Mouse (Mus musculus) inflammation-experienced regulatory T-cells, adult 6 months (primary cell): Measurements from ENCODE around the gene Heatr3. TPM values are rescaled to one million over a fixed set of nuclear protein-coding genes. Genes with fewer than 3 reads are reported as not detected.
"Not testable (repeated sequence)": the region's sequence is repeated elsewhere in the genome, so short reads cannot be mapped to it uniquely, and the experiment has no call there.

Experiments used
- ATAC-seq: one replicate; pipeline ENCODE4 v1.8.0; 2017
- polyA plus RNA-seq, 3 experiments: library from polyadenylated mRNA; unstranded; fragments of 100-300 nt; shearing (Covaris generic); gene quantifications; one replicate each; pipeline ENCODE4 v1.2.1; 2017

The Heatr3 gene
- polyA plus RNA-seq, 3 experiments from 2014 or later = 15.1 to 26.5 (median 17.6) TPM

DNA sequence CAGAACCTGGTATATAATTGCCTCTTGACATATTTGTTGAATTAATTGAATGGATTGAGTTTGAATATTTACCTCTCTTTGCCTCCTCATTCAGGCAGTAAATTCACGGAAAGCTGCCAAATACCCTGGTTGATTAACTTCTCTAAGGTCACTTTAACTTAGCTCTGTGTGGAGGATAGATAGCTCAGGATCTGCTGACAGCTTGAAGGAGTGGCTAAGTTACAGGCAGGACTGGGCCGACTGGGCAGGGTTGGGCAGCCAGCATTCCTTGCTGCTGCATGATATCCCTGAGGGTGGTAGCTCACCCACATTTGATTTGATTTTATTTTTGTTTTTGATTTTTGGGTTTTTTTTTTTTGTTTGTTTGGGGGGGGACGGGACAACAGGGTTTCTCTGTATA, 59.7 kb downstream of the Heatr3 start:
- ATAC-seq = no peak

DNA sequence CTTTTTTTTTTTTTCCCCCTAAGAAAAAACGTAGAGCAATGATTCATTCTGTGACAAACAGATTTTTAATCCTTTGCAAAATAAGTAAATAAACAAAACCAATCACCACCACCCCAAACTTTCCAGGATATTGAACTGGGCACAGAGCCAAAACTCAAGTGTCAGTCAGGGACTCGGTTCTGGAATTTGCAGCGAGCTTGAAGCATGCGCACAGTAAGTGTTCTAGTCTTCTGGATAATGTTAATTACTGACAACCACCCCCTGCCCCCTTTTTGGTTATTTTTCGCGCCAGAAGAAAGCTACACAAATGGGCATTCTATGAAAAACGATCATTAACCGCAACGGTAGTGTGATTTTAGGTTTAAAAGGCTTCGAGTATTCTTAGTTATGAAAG, 60.9 kb downstream of the Heatr3 start:
- ATAC-seq = peak; percentile 6

DNA sequence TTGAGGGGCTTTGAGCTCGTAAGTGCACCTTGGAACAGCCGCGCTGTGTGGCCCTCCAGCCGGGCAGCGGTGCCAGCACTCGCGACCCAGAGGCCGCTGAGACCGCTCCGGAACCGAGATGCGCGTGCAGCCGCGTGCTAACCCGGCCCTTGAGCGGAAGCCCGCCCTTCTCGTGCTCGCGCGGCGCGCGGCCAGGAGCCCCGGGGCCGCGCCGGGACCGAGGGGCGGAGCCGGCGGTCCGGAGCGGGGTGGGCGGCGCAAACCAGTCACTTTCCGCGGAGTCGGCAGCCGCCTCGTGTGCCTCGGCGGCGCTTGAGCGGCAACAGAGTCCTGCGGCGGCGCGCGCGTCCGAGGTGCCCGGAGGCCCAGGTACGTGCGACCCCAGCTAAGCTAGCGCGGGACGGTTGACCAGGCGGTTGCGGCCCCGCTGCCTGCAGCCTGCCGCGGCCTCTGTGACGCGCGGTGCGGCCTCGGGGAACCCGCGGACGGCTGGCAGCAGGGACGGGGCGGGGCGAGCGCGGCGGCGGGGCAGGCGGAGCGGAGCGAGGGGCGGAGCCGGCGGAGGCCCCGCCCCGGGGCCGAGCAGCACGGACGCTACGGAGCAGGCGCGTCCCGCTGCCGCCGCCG, 61.4 kb downstream of the Heatr3 start, which contains the start of gene Tent4b:
Gene Tent4b (plus strand): TSS at position 269 of the 627 bp plus-strand sequence.
- peak; percentile 81 for ATAC-seq

DNA sequence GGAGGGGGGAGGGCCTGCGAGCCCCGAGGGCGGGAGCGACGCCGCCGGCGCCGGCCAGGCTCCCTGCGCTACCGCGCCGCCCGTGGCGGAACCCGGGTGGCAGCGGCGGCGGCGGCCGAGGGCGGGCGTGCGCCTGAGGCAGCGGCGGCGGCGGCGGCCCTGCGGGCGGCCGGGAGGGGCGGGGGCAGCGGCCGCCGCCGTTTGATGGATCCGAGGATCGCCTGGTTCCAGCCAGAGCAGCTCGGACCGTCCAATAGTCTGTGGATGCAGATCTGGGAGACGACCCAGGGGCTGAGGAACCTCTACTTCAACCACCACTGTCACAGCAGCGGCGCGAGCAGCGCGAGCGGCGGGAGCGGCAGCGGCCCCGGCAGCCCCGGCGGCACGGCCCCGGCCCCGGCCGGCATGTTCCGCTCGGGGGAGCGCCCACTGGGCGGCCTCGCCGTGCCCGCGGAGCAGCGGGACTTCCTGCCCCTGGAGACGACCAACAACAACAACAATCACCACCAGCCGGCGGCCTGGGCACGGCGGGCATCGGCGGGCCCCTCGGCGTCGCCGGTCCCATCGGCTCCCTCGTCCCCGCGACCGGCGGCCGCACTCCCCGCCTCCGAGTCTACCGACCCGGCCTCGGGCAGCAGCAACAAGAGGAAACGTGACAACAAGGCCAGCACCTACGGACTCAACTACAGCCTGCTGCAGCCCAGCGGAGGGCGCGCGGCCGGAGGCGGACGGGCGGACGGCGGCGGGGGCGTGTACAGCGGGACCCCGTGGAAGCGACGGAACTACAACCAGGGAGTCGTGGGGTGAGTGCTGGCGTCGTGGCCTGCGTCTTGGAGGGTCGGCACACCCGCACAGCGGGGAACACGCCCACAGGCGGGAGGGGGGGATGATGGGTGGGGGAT, 62.3 kb downstream of the Heatr3 start:
- peak; percentile 4 for ATAC-seq

DNA sequence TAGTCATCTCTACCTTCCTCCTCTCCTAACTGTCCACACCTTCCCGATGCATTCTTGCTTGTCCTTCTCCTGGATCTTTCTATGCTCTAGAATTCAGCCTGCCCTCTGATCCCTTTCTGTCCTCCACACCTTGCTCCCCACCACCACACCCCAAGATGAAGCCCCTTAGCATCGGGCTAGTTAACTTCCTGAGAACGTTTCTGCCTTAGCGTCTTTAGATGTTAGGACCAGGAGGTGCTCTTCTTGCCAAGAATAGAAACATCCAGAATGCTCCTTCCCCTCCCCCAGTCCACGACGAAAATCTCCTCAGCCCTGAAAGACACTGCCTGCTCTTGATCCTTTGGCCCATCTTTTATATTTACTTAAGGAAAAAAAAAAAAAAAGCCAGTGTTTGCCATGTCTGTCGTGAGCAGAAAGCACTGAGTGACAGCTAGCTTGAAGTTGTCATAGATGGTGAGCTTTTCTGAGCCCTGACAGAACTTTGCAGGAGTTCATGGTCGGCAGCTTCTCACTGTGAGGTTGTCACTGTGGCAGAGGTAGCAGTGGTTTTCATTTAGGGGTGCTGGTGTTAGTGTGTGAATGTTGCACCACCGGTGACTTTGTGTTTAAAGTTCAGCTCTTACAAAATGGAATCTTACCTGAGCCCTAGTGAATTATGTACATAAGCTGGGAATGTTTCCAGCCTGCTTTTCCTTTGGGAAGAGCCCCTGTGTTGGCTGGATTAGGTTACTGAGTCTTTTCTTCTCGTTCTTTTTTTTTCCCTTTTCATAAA, 63.3 kb downstream of the Heatr3 start:
- no peak for ATAC-seq

DNA sequence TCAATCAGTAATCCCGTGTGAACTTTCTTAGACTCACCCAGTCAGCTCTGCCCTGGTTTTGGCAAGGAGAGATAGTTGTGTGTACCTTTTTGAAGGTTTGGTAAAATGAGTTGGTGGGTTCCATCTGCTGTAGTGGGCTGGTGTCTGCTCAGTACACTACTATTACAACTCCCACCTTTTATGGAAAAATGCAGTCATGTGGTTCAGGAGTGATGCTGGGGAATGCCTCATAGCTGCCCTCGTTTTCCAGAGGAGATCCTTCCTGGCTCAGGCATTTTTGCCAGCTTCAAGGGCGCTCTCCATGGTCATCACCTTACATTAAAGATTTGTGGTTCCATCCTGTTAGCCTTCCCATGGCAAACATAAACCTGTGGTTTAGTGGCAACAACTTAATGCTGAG, 64.0 kb downstream of the Heatr3 start:
- ATAC-seq = no peak

DNA sequence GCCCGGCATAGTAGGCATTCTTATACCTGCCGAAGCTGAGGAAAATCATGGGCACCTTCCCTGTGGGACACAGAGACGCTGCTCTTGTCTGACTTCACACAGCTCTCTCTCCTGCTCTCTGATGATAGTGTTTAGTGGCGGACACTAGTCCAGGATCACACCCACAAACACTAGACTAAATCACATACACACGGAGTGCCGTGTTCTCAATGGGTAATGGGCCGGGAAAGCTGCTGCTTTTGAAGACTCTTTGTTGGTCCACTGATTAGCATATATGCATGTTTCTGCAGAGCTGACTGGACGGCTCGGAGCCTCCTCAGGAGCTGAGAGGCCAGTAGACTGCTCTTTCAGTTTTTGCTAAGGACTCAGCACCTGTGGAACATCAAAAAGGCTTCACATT, 68.4 kb downstream of the Heatr3 start:
- no peak for ATAC-seq

DNA sequence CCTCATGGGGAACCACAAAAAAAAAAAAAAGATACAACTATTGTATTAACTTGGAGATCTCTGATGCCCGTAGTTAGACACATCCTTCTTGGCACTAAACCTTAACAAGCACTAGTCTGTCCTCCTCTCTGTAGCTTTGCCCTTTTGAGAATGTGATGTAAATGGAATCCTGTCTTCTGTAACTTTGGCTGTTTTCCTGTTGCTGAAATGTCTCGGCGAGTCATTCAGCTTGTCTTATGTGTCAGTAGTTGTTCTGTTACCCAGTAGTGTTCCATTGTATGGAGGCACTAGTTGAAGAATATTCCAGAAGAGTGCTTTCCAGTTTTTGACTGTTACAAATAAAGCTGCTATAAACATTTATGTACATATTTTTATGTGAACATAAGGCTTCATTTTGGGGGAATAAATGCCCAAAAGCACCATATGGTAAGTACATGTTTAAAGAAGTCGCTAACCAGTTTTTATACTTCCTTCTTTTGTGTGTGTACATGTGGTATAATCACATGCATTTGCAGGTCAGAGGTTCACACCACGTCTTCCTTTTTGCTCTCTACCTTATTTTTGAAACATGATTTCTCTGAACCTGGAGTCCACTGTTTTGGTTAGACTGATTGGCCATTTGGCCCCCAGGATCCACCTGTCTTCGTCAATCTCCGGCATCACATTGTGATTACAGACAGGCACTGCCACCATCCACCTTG, 69.6 kb downstream of the Heatr3 start:
- ATAC-seq = no peak

DNA sequence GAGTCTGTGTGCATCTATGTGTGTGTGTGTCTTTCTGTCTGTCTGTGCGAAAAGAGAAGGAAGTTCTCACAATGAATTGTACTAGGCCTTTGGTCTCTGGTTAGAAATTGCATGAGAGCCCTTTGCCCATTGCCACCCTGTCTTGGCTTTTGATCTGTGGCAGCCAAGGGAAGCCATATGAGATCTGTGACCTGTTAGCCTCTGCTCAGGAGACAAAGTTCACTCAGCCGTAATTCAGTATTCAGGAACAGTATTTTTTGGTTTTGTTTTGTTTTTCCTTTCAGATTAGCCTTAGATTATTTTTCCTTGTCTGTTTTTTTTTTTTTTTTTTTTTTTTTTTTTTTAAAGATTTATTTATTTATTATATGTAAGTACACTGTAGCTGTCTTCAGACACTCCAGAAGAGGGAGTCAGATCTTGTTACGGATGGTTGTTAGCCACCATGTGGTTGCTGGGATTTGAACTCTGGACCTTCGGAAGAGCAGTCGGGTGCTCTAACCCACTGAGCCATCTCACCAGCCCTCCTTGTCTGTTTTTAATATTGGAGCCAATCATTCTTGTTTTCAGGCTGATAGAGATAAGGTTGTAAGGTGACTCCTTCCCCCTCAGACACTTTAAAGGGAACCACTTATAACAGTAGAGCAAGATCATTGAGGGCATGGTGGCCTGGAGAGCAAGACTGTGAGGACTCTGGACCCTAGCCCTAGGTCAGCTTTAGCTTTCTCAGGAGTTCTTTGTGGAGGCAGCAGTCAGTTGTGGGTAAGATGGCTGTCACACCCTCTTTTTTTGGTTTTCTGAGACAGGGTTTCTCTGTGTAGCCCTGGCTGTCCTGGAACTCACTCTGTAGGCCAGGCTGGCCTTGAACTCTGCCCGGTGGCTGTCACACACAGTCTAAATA, 72.5 kb downstream of the Heatr3 start:
- ATAC-seq = not testable (repeated sequence)

DNA sequence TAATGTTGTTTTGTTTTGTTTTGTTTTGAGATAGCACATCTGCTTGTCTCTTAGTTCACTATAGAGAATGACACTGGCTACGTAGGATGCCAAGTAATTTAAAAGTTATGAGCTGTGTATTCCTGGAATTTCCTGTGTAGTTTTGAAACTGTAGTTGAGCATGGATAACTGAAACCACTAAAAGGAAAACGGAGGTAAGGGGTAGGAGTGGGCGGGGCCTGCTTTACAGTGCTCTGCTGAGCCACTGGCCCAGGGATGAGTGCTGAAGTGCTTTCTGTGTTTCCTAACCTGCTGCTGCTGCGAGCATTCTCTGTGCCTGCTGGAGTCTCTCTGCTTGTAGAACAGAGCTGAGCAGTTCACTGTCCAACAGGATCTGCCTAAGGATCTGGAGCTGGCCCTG, 83.7 kb downstream of the Heatr3 start:
- no peak for ATAC-seq

Other genes starting within 250 kb of the Heatr3 start
- gene Zfp423, start 178.3 kb upstream of the Heatr3 start, polyA plus RNA-seq = under 1 TPM in 1 of 3 experiments, not detected in 2; 0.42 TPM
- 10 to 100 TPM; 22.4 to 28.6 (median 25.0) TPM for gene Cnep1r1, start 19.1 kb upstream of the Heatr3 start, polyA plus RNA-seq
- 10 to 100 TPM in 2 of 3 experiments, 1 to 10 TPM in 1; 9.6 to 15.0 (median 10.2) TPM for gene Tent4b, start 61.4 kb downstream of the Heatr3 start, polyA plus RNA-seq
- gene Adcy7, start 134.5 kb downstream of the Heatr3 start, polyA plus RNA-seq = 100 to 1,000 TPM in 1 of 3 experiments, 10 to 100 TPM in 2; 93.6 to 134 (median 97.2) TPM
- 10 to 100 TPM; 63.8 to 67.0 (median 64.7) TPM for gene Brd7, start 224.3 kb downstream of the Heatr3 start, polyA plus RNA-seq